Mouse (Mus musculus) T-helper 17 cell (primary cell): ENCODE results near the gene Kpna1.
"Not testable (repeated sequence)": the region's sequence is repeated elsewhere in the genome, so short reads cannot be mapped to it uniquely, and the experiment has no call there.

ENCODE experiments used
- in situ Hi-C, 2 experiments: fragments of 300-600 bp; cut with MboI, MseI; formaldehyde crosslinking; loops; 1 replicate in 1 of 2; 2 replicates in 1 of 2; pipeline ENCODE4 v1.15.1; 2025; ENCODE audit warnings: high pct_unique_total_duplicates in 2 of 2

Gene Kpna1

DNA sequence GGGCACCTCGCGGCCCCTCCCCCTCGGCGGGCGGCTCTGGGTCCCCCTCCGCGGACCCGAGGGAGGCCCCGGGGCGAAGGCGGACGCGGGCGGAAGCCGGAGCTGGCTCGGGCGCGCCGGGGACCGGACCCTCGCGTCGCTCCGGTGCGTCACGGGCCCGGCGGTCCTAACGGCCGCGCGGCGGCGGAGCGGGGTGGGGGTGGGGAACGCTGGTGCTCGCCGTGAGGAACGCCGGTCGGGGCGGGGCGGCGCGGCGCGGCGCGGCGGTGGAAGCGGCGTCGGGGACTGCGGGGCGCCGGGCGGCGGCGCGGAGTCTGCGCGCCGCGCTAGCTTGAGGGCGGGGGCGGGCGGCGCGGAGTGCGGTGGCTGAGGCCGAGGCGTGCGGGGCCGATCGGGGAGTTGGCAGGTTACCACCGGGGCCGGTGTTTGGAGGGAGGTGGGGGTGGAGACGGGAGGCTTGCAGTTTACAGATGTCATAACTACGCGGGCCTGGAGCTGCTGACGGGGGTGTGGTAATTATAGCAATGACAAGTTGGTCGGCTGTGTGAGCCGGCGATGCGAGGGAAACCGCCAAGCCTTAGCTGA, 5.1 kb downstream of the Kpna1 start:
- in situ Hi-C loops: no loop called here

DNA sequence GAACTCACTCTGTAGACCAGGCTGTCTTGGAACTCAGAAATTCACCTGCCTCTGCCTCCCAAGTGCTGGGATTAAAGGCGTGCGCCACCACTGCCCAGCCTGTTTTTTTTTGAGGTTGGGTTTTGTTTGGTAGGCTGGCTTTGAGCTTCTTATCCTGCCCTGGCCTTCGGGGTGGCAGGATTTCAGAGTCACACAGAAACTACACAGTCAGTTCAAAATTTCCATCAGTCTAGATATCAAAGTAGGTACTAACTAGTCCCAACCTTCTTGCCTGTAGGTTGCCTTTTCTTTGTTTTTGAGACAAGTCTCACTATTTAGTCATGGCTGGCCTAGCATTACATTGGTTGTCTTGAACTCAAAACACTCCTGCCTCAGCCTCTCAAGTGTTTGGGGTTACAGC, 5.9 kb downstream of the Kpna1 start:
- in situ Hi-C loops: no loop called here

DNA sequence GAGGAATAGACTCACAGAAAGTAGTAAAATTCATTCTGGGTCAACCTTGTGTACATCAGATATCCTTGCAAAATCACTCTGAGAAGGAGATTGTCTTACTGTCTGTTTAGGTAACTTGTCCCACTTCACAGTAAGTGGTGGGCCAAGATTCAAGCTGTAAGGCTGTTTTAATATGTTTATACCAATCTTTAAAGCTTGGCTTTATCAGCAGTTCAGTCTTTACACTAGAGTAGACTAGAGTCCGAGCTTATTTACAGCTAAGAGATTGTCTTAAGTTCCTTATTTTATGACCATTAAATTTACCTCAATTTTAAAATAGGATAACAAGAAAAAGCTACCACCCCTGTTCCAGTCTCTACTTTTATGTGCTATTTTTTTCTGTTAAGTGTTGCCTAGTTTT, 9.4 kb downstream of the Kpna1 start:
- in situ Hi-C loops: no loop called here

DNA sequence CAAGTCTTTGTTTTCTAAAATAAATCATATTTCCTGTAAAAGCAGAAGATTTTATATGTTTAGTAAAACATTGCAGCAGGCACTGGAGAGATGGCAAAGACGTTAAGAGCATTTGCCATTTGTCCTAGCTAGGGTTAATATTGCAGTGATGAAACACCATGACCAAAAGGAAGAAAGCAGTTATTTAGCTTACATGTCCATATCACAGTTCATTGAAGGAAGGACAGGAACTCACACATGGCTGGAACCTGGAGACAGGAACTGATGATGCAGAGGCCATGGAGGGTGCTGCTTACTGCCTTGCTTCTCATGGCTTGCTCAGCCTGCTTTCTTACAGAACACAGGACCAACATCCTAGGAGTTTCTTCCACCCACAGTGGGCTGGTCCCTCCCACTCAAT, 13.8 kb downstream of the Kpna1 start:
- in situ Hi-C loops: loop anchor here in 1 of 2 experiments (5.0 kb wide), 1 partner anchor 35 kb away; no protein-coding TSS in a partner anchor

DNA sequence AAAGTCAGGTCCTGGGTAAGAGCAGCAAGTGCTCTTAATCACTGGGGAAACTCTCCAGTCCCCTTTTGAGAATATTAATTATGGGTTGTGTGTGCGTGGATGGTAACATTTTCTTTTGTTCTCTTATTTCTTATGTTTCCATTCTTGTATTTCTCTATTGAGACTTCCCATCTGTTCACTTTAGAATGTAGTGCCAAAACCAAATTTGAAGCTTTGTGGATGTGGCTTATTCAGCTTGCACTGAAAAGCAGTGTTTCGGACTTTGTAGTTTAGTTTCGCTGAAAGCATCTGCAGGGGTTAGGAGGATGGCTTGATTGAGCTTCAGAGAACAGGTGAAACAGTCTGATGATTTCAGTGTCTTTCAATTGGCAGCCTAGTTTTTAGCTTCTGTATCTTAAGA, 14.8 kb downstream of the Kpna1 start:
- in situ Hi-C loops: loop anchor here in 1 of 2 experiments (5.0 kb wide), 1 partner anchor 34 kb away; no protein-coding TSS in a partner anchor

DNA sequence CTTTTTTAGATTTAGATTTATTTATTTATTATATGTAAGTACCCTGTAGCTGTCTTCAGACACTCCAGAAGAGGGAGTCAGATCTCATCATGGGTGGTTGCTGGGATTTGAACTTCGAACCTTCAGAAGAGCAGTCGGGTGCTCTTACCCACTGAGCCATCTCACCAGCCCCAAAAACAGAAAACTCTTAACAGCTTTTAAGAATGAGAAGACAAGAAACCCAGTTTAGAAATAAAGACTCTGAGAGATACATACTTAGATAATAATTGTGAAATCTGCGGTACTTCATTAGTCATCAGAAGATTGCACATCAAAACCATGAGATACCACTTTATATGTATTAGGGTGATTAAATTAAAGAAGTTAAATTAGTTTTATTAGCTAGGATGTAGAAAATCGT, 20.3 kb downstream of the Kpna1 start:
- in situ Hi-C loops: not testable (repeated sequence)

DNA sequence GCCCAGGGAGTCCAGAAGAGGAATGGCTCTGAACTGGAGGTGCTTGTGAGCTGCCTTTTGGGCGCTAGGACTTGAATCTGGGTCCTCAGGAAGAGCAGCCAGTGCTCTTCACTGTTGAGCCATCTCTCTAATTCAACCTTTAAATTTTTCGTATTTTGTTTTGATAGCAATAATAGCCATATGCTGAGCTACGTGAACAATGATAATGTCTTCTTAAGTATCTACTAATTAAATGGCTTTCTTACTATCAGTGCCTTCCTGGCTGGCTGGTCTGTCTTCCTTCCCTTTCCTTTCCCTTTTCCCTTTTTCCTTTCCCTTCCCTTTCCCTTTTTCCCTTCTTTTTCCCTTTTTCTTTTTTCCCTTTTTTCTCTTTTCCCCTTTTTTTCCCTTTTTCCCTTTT, 29.8 kb downstream of the Kpna1 start:
- in situ Hi-C loops: loop anchor here in 1 of 2 experiments (10.0 kb wide), 1 partner anchor 356 kb away; the partner anchor contains the start of gene BC100530

DNA sequence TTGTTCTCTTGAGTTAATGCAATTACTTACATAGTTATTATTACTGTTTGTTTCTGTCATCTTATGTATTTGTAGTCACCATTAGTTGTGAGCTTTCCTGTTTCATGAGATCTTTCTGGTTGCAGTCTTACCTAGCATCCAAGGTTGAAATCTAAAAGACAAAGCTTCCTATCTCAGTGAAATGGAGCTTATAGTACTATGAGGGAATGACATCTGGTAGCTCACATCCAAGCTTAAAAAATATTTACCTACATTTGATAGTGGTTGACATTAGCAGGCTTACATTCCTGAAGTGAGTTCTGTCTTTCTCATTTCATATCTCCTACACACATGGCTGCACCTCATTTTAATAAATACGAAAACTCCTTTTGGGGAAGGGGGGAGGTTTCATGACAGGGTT, 37.8 kb downstream of the Kpna1 start:
- in situ Hi-C loops: no loop called here

DNA sequence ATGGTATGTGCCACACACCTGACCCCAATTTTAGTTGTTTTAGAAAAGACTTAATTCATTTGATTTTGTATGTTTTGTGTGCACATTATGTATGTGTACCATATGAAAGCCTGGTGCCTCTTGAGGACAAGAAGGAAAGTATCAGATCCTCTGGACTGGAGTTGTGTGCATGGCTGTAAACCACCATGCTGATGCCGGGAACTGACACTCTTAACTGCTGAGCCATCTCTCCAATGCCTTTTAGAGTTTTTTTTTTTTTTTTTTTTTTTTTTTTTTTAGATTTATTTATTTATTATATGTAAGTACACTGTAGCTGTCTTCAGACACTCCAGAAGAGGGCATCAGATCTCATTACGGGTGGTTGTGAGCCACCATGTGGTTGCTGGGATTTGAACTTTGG, 49.6 kb downstream of the Kpna1 start:
- in situ Hi-C loops: loop anchor here in 1 of 2 experiments (5.0 kb wide), 1 partner anchor 36 kb away; no protein-coding TSS in a partner anchor

DNA sequence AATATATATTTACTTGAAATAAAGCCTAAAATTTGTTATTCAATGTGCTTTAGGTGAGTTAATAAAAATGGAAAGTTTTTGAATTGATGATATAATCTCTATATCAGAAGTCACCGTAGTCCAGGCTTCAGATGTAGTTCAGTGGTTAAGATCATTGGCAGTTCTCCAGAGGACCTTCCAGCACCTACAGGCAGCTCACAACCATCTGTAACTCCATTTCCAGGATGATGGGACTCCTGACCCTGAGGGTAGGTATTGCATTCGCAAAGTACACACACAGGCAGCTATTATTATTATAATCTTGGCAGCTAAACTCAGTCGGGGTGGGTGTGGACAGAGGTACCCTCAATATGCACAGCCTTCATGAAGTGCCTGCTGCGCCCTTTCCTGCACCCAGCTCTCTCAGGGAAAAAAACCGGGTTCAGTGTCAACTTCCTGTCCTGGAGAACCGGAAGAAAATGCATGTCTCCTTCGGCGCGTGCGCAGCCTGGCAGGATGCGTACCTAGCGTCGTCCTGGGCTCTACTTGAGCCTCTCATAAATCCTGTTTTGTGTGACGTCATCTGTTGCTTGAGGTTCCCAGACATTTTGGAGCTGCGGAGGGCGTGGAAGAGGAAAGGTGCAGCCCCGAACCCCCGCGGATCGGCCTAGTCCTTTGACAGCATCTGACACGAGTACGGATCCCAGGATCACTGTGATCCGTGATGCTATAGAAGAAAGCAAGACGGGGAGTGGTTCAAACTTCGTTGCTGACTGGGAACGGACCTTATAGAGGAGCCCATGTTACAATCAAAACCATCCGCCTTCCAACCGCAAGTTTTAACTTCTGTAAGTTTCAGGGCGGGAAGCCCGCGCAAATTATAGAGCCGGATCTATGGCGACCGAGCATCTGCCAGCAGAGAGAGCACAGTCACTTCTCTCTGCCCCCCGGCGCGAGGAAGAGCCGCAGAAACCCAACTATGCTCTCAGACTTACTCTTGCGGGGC, 62.4 kb downstream of the Kpna1 start, which contains the start of gene Wdr5b:
Gene Wdr5b, plus strand, starts transcription at position 551 of the 985 bp plus-strand sequence.
- in situ Hi-C loops: loop anchor here in 1 of 2 experiments (10.0 kb wide), 1 partner anchor 794 kb away; no protein-coding TSS in a partner anchor

DNA sequence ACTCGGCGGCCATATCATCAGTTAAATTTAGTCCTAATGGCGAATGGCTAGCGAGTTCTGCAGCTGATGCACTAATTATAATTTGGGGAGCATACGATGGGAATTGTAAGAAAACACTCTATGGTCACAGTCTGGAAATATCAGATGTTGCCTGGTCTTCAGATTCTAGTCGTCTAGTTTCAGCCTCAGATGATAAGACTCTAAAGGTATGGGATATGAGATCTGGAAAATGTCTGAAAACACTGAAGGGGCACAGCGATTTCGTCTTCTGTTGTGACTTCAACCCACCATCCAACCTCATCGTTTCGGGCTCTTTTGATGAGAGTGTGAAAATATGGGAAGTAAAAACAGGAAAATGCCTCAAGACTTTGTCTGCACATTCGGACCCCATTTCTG, 63.1 kb downstream of the Kpna1 start:
- in situ Hi-C loops: loop anchor here in 1 of 2 experiments (10.0 kb wide), 1 partner anchor 793 kb away; no protein-coding TSS in a partner anchor

DNA sequence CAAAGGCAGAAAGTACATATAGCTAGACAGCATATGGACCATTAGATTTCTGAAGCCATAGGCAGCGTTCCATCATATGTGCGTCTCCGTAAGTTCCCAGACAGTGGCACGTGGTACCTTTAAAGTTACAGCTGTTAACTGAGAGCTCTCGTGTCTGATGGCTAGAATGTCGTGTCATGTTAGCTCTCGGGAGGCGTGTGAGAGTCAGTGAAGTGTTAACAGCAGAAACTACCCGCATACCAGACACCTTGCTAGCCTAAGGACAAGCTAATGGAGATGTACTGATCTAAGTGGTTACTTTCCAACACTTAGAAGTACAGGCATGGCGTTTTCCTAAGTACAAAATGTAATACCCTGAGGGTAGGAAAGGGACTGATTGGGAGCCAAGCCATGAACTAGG, 64.5 kb downstream of the Kpna1 start:
- in situ Hi-C loops: loop anchor here in 1 of 2 experiments (10.0 kb wide), 1 partner anchor 792 kb away; no protein-coding TSS in a partner anchor

DNA sequence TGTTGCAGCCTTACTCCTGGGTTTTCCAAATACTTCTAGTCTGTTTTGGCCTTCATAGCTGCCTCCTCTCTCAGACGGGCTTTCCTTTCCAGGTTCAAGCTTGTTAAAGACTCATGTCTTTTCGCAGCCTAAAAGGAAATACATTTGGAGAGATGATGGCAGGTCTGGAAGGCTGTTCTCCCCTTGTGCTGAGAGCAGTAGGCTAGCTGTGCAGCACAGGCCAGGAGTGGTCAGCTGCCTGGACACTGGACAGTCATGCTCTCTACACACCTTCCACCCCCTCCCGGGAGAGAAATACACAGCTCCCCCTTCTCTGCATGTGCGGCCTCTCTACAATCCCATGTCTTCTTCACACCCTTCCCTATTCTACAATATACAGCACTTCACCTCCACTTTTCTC, 65.4 kb downstream of the Kpna1 start:
- in situ Hi-C loops: loop anchor here in 1 of 2 experiments (10.0 kb wide), 1 partner anchor 791 kb away; no protein-coding TSS in a partner anchor

DNA sequence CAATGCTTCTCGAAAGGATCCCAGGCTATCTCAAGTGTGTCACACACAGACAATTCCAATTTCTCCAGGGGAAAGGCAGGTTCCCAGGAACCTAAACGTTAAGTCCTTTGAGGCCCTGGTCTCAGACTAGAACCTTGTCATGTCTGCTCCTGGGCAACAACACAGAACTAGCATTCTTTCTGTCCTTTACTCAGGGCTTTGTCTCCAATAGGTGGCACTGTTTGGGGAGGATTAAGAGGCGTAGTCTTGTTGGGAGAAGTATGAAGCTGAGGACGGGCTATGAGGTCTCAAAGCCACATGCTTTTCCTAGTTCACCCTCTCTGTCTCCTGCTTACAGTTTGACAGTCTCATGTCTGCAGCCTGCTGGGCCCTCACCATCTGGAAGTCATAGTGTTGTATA, 69.0 kb downstream of the Kpna1 start:
- in situ Hi-C loops: loop anchor here in 1 of 2 experiments (10.0 kb wide), 1 partner anchor 787 kb away; no protein-coding TSS in a partner anchor

DNA sequence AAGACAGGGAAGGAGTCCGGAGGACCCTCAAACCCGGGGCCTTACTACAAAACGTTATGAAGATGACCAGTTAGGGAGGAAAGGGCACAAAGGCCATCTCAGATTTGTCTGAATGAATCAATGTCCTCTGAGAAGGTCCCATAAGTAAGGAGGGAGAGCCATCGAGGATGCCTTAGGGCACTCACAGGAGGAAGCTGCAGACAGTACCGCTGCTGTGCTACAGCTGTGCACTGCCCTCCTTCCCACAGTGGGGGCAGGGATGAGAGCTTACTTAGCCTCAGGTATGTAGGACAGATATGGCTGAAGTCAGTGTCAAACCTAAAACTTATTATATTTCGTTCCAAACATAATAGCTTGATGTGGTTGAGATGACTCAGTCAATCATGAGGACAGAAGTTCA, 72.9 kb downstream of the Kpna1 start:
- in situ Hi-C loops: no loop called here

DNA sequence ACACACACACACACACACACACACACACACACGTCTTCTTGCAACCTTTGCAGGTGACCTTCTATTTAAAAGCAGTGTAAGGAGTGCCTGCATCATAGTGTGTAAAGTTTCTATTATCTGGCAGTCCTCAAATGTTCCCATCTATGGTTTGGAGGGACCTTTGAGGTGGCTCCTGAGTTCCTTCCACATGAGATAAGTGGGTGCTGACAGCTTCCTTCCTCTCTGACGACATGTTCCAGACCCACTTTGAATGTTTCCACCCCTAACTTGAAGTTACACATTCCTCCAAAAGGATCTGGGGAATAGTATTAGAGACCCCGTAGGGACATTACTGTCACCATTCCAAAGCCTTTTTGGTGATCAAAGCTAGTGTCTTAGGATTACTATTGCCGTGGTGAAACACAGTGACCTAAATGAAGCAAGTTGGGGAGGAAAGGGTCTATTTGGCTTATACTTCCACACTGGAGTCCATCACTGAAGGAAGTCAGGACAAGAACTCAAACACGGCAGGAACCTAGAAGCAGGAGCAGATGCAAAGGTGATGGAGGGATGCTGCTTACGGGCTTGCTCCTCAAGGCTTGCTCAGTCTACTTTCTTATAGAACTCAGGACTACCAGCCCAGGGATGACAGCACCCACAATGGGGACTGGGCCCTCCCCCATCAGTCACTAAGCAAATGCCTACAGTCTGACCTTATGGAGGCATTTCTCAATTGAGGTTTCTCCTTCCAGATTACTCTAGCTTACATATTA, 75.2 kb downstream of the Kpna1 start:
- in situ Hi-C loops: no loop called here

DNA sequence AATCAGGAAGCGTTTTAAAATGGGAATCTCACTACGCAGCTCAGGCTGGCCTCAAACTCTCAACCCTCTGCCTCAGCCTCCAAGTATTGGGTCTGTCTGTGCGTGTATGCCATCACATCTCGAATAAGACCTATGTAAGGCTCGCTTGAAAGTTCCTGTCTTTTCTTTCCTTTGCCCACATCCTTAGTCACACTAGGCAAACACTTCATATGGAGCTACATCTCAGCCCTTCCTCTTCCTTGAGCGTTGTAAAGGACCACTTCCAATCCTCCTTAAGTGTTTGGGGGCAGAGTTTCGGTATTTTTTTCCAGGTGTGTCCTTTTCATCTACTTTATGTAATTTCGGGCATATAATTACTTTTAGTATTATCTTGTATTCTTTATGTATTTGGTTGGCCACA, 76.4 kb downstream of the Kpna1 start:
- in situ Hi-C loops: no loop called here

DNA sequence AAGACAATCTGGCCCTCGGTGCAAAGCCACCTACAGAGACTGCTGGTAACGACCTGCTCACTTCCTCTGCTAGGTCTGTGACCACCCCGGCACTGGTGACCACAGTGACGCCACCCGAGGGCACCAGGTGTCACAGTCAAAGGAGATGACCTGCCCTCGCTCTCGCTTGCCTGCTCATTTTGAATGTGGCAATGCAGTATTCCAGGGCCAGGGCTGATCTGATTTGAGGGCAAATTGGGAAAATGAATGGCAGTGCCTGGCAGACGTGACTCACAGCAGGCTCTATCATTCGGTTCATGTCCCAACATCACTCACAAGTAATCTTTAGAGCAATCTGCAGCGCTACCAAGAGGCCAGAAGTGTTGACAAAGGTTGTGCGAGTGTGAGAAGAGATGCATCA, 77.9 kb downstream of the Kpna1 start:
- in situ Hi-C loops: no loop called here

DNA sequence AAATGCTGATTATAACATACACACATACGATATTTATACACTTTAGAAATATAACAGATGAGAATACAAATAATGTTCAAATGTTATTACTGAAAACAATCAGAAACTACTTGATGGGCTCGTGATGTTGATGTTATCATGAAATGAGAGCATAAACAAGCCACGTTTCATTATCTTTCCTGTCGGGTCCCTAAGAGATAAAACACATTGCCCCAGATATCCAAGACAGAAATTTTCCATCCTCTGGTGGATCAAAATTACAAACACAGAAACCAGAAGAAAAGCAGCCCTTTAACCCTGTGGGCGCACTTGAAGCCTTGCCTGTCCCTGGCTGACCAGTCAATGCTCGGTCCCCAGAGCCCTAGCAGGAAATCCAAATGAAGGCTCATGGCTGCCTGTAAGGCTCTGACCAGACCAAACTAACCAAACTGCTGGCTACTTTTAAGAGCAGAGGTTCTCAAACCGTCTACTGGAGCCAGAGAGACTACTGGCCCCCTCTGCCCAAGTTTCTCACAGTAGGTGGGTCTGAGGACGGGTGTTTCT, 79.5 kb downstream of the Kpna1 start:
- in situ Hi-C loops: no loop called here

DNA sequence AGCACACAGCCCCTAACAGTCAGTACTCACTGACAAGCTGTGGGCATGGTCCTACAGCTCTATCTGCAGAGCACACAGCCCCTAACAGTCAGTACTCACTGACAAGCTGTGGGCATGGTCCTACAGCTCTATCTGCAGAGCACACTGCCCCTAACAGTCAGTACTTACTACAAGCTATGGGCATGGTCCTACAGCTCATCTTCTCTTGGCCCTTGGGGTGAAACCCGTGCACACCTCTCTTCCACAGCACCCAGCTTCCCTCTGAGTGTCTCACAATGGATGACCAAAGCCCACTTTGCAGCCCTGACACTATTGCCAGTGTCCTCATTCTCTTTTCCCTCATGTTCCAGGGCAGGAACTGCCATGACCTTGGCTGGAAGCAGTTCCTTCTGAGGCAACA, 84.0 kb downstream of the Kpna1 start:
- in situ Hi-C loops: not testable (repeated sequence)

DNA sequence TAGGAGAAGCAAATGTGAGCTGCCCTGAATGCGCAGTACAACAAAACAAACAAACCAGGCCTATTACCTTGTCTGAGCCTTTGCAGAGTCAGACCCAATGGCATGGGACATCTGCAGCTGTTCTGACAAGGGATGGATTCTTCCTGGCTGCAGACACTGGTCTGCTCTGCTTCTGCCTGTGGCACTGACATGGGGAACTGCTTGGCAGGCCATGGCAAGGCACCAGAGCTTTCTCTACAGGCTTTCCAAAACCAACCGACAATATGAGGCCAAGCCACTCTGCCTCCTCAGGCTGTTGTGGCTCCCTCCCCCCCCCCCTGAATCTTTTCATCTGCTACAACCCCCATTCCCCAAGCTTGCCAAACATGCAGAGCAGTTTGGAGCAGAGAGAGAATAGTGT, 84.8 kb downstream of the Kpna1 start:
- in situ Hi-C loops: no loop called here
